Mouse (Mus musculus) embryo, embryonic 11.5 days (tissue): ENCODE data around the gene Lypd6b.
A peak's percentile ranks its signal among the peaks of the same experiment; 100 is the strongest.

ENCODE experiments used
- DNase-seq: peaks from one replicate; pipeline ENCODE4 v3.0.0-alpha.2; 2012; ENCODE audit warnings: low read depth, low spot score

The Lypd6b gene

GRCm38 (mm10) chr2:49787376-49788050 is at the start of gene Lypd6b:
Lypd6b (plus strand) TSS chr2:49787688.
- no peak for DNase-seq

DNA sequence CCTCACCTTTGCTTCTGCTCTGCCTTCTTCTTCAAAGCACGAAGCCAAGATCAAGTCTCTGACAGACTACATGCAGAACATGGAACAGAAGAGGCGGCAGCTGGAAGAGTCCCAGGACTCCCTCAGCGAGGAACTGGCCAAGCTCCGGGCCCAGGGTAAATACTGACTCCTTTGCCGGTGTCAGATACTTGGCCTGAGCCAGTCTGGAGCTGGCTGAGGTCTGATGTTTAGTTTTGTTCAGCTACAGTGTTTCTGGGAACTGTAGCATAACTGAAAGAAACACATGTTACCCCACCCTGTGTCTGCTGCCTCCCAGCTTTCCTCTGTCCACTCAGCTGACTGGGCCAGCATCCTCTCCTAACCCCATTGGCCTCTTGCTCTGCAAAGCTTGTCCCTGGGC is 48.4 kb upstream of the Lypd6b start:
- DNase-seq = no peak

DNA sequence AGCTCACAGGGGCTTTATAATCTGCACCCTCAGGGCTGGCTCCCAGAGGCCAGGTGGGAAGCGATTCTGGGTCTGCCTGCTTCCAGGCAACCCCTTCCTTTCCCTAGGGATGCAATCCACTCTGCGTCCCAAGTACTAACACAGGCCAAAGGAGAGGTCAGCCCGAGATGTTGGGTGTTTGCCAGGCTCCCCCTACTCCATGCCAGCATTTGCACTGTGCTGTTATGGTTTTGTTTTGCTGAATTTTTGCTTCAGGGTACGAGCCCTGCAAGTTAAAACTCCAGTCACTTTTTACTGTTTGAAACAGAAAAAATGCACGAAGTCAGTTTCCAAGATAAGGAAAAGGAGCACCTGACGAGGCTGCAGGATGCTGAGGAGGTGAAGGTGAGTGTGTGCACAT is 46.5 kb upstream of the Lypd6b start:
- DNase-seq = no peak

- DNase-seq = no peak
Measured at GRCm38 (mm10) chr2:49741895-49742734, 45.4 kb upstream of the Lypd6b start.

DNA sequence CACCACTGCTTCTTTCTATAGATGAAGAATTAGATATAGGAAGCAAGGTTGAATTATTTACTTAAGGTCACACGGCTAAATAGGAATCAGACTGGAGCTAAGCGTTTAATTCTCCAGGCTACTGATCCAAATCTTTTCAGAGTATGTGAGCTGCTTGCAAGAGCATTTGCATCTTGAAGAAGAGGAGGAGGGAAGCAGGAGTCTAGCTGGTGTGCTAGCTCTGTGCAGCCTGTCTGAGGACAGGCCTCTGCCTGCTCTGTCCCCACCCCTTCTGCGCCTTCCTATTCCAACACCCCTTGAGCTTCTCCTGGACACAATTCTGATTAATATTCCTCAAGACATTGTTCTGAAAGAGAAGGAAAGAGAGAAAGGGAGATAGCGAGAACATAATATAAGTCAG is 44.6 kb upstream of the Lypd6b start:
- no peak for DNase-seq

DNA sequence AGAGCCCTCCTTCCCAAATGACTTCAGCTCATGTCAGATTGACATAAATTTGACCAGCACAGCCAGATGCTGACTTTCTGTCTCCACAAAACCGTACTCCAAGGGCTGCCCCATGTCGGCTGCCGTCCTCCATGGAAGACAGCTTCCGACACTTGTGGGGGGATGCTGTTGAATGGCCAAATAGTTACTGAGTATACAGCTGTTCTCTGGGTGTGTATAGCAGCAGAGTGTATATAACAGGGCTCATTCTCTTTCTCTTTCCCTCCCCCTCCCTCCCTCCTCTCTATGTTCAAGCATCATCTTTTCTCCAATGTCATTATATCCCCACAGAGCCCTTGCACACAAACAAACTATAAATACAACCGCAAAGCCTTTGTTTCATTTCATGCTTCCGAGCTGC is 43.7 kb upstream of the Lypd6b start:
- DNase-seq = no peak

- DNase-seq = no peak
Measured at GRCm38 (mm10) chr2:49744251-49745093, 43.0 kb upstream of the Lypd6b start.

- DNase-seq = no peak
Measured at GRCm38 (mm10) chr2:49745094-49745781, 42.2 kb upstream of the Lypd6b start.

DNA sequence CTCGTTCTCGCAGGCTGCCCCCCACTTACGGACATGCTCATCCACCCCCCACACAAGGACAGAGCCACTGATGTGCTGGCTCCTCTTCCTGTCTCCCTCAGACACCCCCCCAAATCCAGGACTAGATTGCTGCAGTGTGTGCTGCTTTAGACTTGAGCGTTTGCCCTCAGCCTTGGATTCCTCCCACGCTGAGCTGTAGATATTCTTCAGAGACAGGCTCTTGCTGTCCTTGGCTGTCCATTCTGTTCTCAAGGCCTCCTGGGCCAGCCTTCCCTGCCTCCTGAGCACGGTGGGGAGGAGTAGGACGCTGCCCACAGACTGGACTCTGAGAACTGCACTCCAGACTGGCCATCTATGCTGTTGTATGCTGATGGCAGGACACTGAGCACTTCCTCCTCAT is 40.5 kb upstream of the Lypd6b start:
- no peak for DNase-seq

DNA sequence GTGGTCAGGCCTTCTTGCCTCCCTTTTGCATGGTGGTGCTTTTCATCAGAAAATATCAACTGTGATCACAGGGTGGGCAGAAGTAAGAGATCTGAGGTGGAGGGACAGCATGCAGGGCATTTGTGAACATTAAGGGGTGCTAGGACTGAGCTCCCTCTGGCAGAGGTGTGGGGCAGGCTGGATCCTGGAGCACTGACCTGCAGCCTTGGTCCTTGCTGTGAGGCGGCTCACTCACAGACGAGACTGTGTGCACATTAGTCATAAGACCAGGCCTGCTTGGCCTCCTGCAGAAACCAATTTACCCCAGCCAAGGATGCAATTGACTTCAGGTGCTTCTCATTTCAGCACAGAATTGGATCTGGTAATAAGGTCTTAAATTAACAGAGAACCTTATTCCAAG is 39.8 kb upstream of the Lypd6b start:
- no peak for DNase-seq

DNA sequence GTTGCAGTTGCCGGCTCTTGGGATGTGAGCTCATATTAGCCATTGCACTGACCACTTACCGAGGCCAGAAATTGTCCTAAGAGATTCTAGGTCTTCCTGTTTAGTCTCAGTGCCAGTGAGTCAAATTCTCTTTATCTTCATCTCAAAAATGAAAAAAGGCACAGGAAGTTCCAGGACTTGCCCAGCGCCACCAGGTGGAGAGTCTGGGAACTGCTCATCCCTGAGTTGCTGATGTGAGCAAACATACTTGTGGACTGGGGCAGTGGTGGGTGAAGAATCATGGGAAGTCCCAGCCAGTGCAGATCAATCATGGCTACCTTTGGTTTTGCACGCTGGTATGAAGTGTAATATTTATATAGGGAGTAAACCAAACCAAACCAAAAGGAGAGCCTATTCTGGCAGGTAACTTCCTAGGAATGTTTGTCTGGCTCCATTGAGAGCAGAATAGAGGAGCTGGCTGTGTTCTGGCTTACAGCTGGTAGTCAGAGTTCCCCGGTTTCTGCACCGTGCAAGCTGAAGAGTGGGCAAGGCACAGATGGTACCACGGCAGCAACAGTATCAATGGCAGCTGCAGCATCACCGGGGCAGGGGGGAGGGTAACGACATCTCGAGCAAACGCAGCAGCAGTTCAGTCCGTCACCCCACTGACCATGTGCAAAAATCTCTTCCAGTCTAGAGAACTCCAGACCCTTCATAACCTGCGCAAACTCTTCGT is 38.7 kb upstream of the Lypd6b start:
- DNase-seq = no peak

GRCm38 (mm10) chr2:49749730-49750576 is 37.5 kb upstream of the Lypd6b start:
- no peak for DNase-seq

DNA sequence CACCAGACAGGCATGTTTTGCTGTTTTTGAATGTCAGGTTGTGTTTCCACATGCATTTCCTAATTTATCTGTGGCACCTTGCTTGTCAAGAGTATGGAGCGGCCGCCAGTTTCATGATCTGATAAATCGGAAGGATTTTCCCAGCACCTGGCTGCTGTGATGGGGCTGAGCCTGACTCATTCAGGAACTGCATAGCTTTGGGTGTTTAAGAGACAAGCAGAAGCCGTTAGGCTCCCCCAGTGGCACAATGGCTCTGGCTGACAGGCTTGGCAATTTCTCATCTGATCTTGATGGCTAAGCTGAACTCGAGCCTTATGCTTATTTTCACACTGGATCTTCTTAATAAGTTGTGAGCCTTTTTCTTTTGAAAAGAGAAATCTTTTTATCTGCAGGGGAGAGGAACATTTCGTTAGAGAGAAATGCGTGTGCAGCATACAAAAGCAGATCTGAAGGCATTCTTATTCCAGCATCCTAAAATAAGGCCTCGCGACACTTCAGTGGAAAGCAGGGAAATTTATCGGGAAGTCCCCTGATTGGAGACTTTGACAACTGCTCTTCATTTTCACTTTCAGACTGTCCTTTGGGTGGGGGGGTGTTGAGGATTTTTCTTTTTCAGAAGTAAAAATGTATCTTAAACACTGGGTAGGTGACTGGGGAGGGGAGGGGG is 35.8 kb upstream of the Lypd6b start:
- no peak for DNase-seq

- no peak for DNase-seq
Measured at GRCm38 (mm10) chr2:49752211-49752607, 35.3 kb upstream of the Lypd6b start.

GRCm38 (mm10) chr2:49753062-49753461 is 34.4 kb upstream of the Lypd6b start:
- no peak for DNase-seq

DNA sequence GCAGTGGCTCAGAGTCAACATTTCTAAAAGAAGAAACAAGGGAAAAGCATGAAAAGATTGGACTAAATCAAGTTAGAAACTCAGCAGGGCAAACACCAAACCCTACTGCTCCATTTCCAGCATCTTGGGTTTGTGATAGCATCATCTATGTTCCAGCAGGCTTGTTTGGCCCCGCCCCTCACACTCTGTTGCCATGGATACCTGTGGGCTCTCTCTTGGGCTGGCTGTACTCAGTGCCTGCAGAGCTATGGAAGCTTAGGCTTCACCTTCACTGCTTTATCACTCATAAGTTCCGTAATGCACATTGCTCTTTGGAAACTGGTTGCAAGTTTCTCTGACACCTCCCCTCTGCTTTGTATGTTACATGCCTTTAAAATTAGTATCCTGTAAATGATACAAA is 32.4 kb upstream of the Lypd6b start:
- DNase-seq = no peak

DNA sequence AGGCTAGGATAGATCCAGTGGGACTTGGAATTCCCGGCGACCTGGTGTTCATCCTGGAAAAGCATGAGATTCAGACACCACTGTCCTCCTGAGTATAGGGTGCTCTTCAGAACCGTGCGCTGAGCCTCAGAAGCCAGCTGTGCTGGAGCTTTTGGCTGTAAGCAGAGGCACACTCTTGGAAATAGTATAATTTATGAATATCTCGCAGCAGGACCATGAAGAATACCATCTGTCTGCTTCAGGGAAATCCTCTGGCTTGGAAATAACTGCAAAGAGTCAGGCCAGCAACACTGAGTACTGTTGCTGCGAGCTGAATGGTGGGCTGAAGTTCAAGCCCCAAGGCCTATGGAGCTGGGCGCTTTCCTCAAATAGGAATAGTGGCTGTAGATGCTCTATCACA is 29.9 kb upstream of the Lypd6b start:
- no peak for DNase-seq

DNA sequence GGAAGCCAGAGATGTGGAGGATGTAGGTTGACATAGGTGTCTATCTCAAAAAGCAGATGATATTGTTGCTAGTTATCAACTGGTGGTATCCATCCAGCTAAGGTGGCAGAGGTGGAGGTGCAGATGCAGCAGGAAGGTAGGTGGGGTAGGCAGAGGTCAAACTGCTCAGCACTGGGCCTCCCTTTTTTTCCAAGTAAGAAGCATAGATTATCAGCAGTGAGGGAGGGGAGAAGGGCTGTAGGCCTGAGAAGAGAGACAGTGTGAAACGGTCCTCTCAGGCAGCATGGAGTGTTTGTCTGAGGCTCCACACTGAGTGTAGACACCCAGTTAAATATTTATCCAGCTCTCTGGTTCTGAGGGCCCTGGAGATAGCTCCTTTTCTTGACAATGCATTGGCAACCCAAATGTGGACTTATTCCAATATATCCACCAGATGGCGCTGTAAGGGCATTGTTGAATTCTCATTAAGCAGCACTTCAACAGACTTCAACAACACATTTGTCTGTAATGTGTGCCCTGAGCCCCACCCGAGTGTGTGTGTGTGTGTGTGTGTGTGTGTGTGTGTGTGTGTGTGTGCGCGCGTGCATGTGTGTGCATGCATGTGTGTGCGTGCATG is 23.0 kb upstream of the Lypd6b start:
- peak; percentile 75 for DNase-seq

DNA sequence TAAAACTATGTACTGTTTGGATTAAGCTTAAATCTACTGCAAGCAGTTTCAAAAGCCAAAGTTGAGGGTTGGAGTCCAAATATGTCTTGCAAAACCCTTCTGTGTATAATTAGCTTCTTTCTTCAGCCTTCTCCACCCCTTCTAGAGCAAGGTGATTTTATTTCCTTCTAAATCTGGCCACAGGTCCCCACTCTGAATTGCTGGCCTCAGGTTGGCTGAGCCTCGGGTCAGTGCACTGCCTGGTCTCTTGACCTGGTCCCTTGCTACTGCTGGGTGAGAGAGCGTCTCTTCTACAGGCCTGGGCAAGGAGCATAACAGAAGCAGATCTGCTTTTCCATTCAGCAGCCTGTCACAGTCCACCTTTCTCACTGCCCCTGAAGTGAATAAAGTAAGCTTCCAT is 18.6 kb upstream of the Lypd6b start:
- DNase-seq = no peak
